Mouse (Mus musculus): ENCODE results near the gene Hectd4. TPM values are rescaled to one million over a fixed set of nuclear protein-coding genes. Genes with fewer than 3 reads are reported as not detected.
"Not testable (repeated sequence)": the region's sequence is repeated elsewhere in the genome, so short reads cannot be mapped to it uniquely, and the experiment has no call there.

The Hectd4 gene
- polyA plus RNA-seq, 1 experiment from 2014 or later: 17.1 TPM

GRCm38 (mm10) chr5:121313764-121314474 is 93.9 kb downstream of the Hectd4 start:
- no peak overlapping the region for H3K27ac ChIP-seq (ENCODE audit: low read depth, low read length)
- peaks cover 63% of the 10 kb centered on the region for H3K36me3 ChIP-seq (ENCODE audit: control insufficient read depth, insufficient read depth, low read length)
- H3K27me3 ChIP-seq (replicated peaks; ENCODE audit: control insufficient read depth, insufficient read depth, low read length): no peaks in the 10 kb centered on the region
- H3K4me1 ChIP-seq (ENCODE audit: control insufficient read depth, insufficient read depth, low read depth, low read length): no peaks in the 10 kb centered on the region
- no peak for ATAC-seq
- no peaks in the 10 kb centered on the region for H3K9me3 ChIP-seq (ENCODE audit: control insufficient read depth, low read length)
- H3K9ac ChIP-seq (ENCODE audit: low read depth, low read length): no peak overlapping the region
- no peak overlapping the region for H3K4me2 ChIP-seq (ENCODE audit: low read length)
- no peak overlapping the region for H3K4me3 ChIP-seq (ENCODE audit: low read length)
- 90% methylated on average over 10 of the region's 10 CpGs for WGBS

DNA sequence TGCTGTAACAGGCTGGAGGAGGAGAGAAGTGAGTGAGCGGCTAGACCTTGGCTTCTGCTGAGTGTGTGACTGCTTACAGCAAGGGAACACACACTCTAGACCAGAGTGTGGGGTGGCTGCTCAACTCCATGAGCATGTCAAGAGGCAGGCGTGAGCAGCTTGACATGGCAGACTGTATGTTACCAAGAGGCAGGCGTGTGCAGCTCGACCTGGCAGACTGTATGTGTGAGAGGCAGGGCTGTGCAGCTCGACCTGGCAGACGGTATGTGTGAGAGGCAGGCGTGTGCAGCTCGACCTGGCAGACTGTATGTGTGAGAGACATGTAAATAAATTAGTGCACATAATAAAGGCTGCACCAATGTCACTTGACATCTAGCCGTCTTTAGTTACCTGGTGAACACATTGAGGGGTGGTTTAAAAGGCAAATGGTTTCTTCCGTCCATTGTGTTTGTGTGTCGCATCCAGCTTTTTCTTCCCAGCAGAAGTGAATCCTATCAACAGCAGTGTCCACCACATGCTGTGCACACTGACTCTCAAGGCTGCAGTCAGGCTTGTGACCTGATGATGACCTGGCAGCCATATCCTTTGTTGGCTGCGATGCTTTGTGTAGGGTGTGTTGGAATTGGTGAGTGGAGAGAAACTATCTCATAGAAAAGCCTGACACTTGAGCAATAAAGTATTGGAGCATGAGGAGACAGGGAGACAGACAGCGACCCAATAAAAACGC is 106.2 kb downstream of the Hectd4 start:
- H3K9me3 ChIP-seq (ENCODE audit: control insufficient read depth, low read length): no peaks in the 10 kb centered on the region
- WGBS: 65% methylated on average over 14 of the region's 14 CpGs
- no peak overlapping the region for H3K4me3 ChIP-seq (ENCODE audit: low read length)
- no peaks in the 10 kb centered on the region for H3K27me3 ChIP-seq (replicated peaks; ENCODE audit: control insufficient read depth, insufficient read depth, low read length)
- H3K4me1 ChIP-seq (ENCODE audit: control insufficient read depth, insufficient read depth, low read depth, low read length): no peaks in the 10 kb centered on the region
- H3K27ac ChIP-seq (ENCODE audit: low read depth, low read length): no peak overlapping the region
- ATAC-seq: no peak
- no peak overlapping the region for H3K4me2 ChIP-seq (ENCODE audit: low read length)
- no peak overlapping the region for H3K9ac ChIP-seq (ENCODE audit: low read depth, low read length)
- H3K36me3 ChIP-seq (ENCODE audit: control insufficient read depth, insufficient read depth, low read length): peaks cover 70% of the 10 kb centered on the region

DNA sequence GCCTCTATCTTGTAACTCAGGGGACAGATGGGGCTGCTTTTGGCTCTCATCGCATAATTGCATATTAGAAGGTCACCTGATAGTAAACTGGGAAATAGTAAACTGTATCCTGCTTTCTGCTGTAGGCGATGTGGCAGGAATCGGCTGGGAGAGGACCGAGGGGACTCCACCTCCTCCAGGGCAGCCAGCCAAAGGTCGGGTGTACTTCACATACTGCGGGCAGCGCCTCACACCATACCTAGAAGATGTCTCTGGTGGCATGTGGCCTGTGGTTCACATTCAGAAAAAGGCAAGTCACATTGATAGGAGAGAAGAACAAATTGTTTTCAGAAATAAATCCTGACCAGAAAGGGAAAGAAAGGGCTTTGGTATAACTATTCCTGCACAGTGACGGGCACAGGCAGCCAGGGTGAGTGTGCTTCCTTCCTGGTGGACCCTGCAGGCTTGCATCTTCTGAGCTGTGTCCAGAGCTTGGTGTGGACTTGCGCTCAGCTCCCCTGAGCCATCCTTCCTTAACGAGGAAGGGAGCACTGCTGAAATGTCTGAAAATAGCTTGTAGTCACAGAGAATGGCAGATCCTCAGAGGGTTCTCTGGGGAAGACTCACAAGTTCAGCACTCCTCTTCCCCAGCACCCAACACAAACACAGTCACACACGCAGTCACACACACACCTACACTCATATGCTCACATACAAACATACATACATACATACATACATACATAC is 109.5 kb downstream of the Hectd4 start:
- peak overlapping the region; percentile 23; the same call in 1 of the 2 replicates for H3K27ac ChIP-seq (ENCODE audit: low read depth, low read length)
- peak overlapping the region; percentile 27; the same call in 1 of the 2 replicates for H3K9ac ChIP-seq (ENCODE audit: low read depth, low read length)
- peaks cover 61% of the 10 kb centered on the region for H3K36me3 ChIP-seq (ENCODE audit: control insufficient read depth, insufficient read depth, low read length)
- H3K4me2 ChIP-seq (ENCODE audit: low read length): peak overlapping the region; percentile 28; the same call in 1 of the 2 replicates
- 84% methylated on average over 11 of the region's 11 CpGs for WGBS
- ATAC-seq: no peak
- no peaks in the 10 kb centered on the region for H3K27me3 ChIP-seq (replicated peaks; ENCODE audit: control insufficient read depth, insufficient read depth, low read length)
- no peak overlapping the region for H3K4me3 ChIP-seq (ENCODE audit: low read length)
- H3K9me3 ChIP-seq (ENCODE audit: control insufficient read depth, low read length): no peaks in the 10 kb centered on the region
- H3K4me1 ChIP-seq (ENCODE audit: control insufficient read depth, insufficient read depth, low read depth, low read length): no peaks in the 10 kb centered on the region

DNA sequence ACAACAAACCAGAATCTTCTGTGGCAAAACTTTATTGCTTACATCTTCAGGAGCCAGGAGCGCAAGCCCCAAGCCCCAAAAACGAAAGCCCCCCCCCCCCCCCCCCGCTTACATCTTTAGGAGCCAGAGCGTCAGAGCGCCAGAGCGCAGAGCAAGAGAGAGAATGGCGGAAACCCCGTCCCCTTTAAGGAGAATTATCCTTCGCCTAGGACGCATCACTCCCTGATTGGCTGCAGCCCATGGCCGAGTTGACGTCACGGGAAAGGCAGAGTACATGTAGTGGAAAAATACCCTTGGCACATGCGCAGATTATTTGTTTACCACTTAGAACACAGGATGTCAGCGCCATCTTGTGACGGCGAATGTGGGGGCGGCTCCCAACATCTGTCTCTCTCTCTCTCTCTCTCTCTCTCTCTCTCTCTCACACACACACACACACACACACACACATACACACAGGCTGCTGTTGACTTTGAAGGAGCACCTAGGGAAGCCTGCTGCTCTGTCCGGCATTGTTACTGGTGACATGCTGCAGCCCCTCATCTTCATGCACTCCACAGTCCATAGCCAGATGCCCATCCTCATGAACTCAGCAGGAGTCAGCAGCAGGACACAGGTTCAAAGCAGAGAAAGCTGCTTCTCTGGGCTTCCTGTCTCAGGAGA is 110.3 kb downstream of the Hectd4 start:
- not testable (repeated sequence) for H3K9me3 ChIP-seq (ENCODE audit: control insufficient read depth, low read length); H3K4me2 ChIP-seq (ENCODE audit: low read length)

DNA sequence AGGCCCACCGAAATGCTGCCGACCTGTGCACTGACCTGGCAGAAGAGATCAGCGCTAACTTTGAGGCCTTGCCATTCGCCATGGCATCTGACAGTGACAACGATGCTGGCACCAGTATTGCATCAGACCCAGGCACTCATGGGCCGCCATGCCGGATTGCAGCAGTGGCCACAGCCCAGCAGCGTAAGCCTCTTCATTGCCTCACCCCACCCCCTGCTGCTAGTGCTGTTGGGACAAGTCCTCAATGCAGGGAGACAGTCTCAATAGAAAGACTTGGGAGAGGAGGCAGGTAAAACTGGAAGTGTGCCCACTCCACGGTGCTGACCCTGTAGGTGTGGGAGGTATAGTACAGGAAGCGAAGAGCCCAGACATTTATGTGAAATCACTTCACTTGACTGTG is 111.7 kb downstream of the Hectd4 start:
- no peaks in the 10 kb centered on the region for H3K4me1 ChIP-seq (ENCODE audit: control insufficient read depth, insufficient read depth, low read depth, low read length)
- peaks cover 63% of the 10 kb centered on the region for H3K36me3 ChIP-seq (ENCODE audit: control insufficient read depth, insufficient read depth, low read length)
- no peak overlapping the region for H3K27ac ChIP-seq (ENCODE audit: low read depth, low read length)
- no peak overlapping the region for H3K9ac ChIP-seq (ENCODE audit: low read depth, low read length)
- ATAC-seq: no peak
- 92% methylated on average over 10 of the region's 10 CpGs for WGBS
- H3K4me3 ChIP-seq (ENCODE audit: low read length): no peak overlapping the region
- no peaks in the 10 kb centered on the region for H3K27me3 ChIP-seq (replicated peaks; ENCODE audit: control insufficient read depth, insufficient read depth, low read length)
- H3K4me2 ChIP-seq (ENCODE audit: low read length): no peak overlapping the region
- H3K9me3 ChIP-seq (ENCODE audit: control insufficient read depth, low read length): no peaks in the 10 kb centered on the region

More for the DNA sequence above, 110.3 kb downstream of the Hectd4 start:
- ATAC-seq: peak; percentile 61
- H3K4me1 ChIP-seq (ENCODE audit: control insufficient read depth, insufficient read depth, low read depth, low read length); H3K4me3 ChIP-seq (ENCODE audit: low read length); H3K9ac ChIP-seq (ENCODE audit: low read depth, low read length); H3K27me3 ChIP-seq (replicated peaks; ENCODE audit: control insufficient read depth, insufficient read depth, low read length): not testable (repeated sequence)
- Histone ChIP-seq H3K27ac (ENCODE audit: low read depth, low read length) (peak overlapping the region; percentile 12; the same call in 1 of the 2 replicates), H3K36me3 (ENCODE audit: control insufficient read depth, insufficient read depth, low read length) (peaks cover 63% of the 10 kb centered on the region)
- 53% methylated on average over 11 of the region's 19 CpGs for WGBS

DNA sequence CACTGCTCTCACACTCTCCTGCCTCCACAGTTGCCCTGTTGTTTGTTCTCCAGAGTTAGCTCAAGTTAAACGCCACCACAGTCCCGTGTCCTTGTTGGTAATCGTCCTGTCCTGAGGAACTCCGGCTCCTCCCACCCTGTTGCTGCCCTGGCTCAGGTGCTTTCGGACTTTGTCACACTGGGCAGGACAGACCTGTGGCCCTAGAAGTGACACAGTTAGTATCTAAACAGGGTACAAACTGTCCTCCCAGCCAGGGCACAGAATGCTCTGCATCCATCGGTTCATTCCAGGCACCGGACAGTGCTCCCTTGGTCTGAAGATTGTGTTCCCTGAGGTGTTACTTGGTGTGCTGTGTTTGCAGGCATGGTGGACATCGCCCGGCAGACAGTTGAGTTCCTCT is 114.0 kb downstream of the Hectd4 start:
- peaks cover 65% of the 10 kb centered on the region for H3K36me3 ChIP-seq (ENCODE audit: control insufficient read depth, insufficient read depth, low read length)
- no peaks in the 10 kb centered on the region for H3K4me1 ChIP-seq (ENCODE audit: control insufficient read depth, insufficient read depth, low read depth, low read length)
- H3K9me3 ChIP-seq (ENCODE audit: control insufficient read depth, low read length): no peaks in the 10 kb centered on the region
- WGBS: 91% methylated on average over 9 of the region's 9 CpGs
- H3K9ac ChIP-seq (ENCODE audit: low read depth, low read length): no peak overlapping the region
- no peaks in the 10 kb centered on the region for H3K27me3 ChIP-seq (replicated peaks; ENCODE audit: control insufficient read depth, insufficient read depth, low read length)
- H3K27ac ChIP-seq (ENCODE audit: low read depth, low read length): no peak overlapping the region
- no peak overlapping the region for H3K4me3 ChIP-seq (ENCODE audit: low read length)
- ATAC-seq: no peak
- no peak overlapping the region for H3K4me2 ChIP-seq (ENCODE audit: low read length)

DNA sequence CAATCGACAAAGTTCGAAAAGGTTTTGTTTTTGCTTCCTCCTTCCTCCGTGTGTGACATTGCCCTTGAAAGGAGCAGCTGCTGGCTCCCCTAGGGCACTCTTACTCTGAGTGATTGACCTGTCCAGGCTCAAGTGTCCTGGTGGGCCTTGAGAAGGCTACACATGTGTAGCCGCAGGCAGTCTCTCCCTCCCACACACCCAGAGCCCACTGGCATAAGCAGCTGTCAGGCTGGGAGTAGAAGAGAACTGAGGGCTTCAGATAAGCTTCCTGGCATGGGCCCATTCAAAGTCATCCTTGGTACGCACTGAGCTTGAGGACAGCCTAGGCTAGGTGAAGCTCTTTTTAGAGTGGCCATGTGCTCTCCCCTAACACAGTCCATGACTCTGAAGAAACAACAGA is 114.4 kb downstream of the Hectd4 start:
- no peak for ATAC-seq
- Histone ChIP-seq H3K9ac (ENCODE audit: low read depth, low read length) (no peak overlapping the region), H3K36me3 (ENCODE audit: control insufficient read depth, insufficient read depth, low read length) (peaks cover 65% of the 10 kb centered on the region), H3K27me3 (replicated peaks; ENCODE audit: control insufficient read depth, insufficient read depth, low read length) (no peaks in the 10 kb centered on the region), H3K4me1 (ENCODE audit: control insufficient read depth, insufficient read depth, low read depth, low read length) (no peaks in the 10 kb centered on the region), H3K4me2 (ENCODE audit: low read length) (no peak overlapping the region), H3K4me3 (ENCODE audit: low read length) (no peak overlapping the region), H3K9me3 (ENCODE audit: control insufficient read depth, low read length) (no peaks in the 10 kb centered on the region), H3K27ac (ENCODE audit: low read depth, low read length) (no peak overlapping the region)
- WGBS: 87% methylated on average over 5 of the region's 5 CpGs

DNA sequence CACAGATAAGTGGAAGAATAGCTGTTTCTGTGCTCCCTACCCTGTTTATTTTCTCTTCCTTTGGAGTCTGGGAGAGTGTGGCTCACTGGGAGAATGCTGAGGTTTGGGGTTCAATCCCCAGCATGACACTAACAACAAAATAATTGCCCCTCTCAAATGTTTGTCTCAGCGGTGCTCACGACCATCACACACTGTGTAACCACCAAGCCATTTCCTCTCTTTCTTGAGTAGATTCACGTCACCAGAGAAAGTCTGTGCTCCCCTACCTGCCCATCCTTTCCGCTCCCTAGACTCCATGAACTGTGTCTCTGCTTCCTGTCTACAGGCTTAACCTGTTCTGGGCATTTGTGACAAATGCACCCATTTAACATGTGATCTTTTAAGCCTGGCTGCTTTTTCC is 115.4 kb downstream of the Hectd4 start:
- no peak for ATAC-seq
- WGBS: 89% methylated on average over 4 of the region's 4 CpGs
- Histone ChIP-seq H3K4me2 (ENCODE audit: low read length) (no peak overlapping the region), H3K4me1 (ENCODE audit: control insufficient read depth, insufficient read depth, low read depth, low read length) (no peaks in the 10 kb centered on the region), H3K9me3 (ENCODE audit: control insufficient read depth, low read length) (no peaks in the 10 kb centered on the region), H3K27me3 (replicated peaks; ENCODE audit: control insufficient read depth, insufficient read depth, low read length) (no peaks in the 10 kb centered on the region), H3K4me3 (ENCODE audit: low read length) (no peak overlapping the region), H3K27ac (ENCODE audit: low read depth, low read length) (no peak overlapping the region), H3K9ac (ENCODE audit: low read depth, low read length) (no peak overlapping the region), H3K36me3 (ENCODE audit: control insufficient read depth, insufficient read depth, low read length) (peaks cover 70% of the 10 kb centered on the region)

Measured in hindbrain, embryonic 16.5 days (tissue).